Mouse (Mus musculus): ENCODE measurements around the gene Fam78a. TPM values are rescaled to one million over a fixed set of nuclear protein-coding genes. Genes with fewer than 3 reads are reported as not detected.
A peak's percentile ranks its signal among the peaks of the same experiment; 100 is the strongest.

Gene Fam78a
- total and polyA plus RNA-seq, 2 experiments from 2014 or later: 0.39 to 1.3 TPM

DNA sequence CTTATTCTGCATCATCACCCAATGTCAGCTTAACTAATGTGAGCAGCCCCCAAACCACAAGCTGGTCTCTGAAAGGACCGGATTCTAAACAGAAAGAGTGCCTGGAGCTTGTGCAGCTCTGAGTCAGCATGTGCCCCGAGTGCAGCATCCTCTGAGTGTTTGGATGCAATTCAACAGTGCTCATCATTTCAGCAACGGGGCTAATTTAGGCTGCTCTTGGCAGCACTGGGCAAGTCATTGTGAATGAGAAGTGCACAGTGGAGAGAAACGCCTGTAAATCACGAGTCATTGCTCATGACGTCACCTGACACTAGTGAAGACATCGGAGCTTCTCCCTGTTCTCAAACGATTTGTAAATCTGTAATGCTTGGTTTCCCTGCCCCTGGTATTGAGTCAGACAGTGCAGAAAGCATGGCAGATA, 46.0 kb downstream of the Fam78a start:
- H3K27ac ChIP-seq: no peak overlapping the region
- no peaks in the 10 kb centered on the region for H3K9me3 ChIP-seq (ENCODE audit: low read length)
- no peaks in the 10 kb centered on the region for H3K27me3 ChIP-seq (ENCODE audit: insufficient read depth, low read length)
- ATAC-seq (0 out of 2 replicates have a peak, but pooled peaks have one; percentile 38), DNase-seq (ENCODE audit: low spot score) (peak; percentile 61)
- H3K9ac ChIP-seq (replicated peaks; ENCODE audit: low read length): no peak overlapping the region
- no peaks in the 10 kb centered on the region for H3K4me1 ChIP-seq (ENCODE audit: insufficient read depth, low read length)
- peaks cover 54% of the 10 kb centered on the region for H3K36me3 ChIP-seq (ENCODE audit: insufficient read depth, low read length)
- H3K4me2 ChIP-seq (ENCODE audit: low read depth, low read length): no peak overlapping the region
- 68% methylated on average over 8 of the region's 8 CpGs for WGBS
- TF ChIP-seq CTCF (IDR thresholded peaks at IDR 0.05; ENCODE audit: low read depth): no peak
- no peak overlapping the region for H3K4me3 ChIP-seq (ENCODE audit: low read length)

DNA sequence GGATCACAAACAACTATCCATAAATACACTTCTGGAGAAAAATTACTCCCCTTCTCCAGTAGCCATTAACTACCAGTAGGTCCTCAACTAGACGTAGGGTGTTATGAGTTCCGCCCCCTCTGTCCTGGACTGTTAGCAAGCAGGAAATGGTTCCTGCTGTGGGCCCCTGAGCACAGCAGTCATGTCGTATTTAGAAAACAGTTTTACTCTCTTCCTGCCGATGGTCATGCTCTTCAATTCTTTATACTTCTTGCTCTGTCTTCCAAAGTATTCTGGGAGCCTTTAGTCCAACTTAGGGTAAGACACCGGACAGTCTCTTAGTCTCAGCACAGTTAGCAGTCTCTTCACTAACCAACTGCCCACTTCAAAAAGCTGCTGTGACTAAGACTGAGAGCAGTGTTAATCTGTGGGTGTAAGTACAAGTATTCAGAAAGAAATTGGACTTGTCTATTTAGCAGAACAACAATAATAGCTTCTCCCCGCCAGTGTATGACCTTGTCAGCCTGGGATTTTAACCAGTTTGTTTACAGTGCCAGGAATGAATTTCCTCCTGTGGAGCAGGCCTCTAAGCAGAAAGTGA, 47.3 kb downstream of the Fam78a start:
- WGBS: 76% methylated on average over 6 of the region's 6 CpGs
- H3K27ac ChIP-seq: no peak overlapping the region
- H3K36me3 ChIP-seq (ENCODE audit: insufficient read depth, low read length): peaks cover 60% of the 10 kb centered on the region
- H3K27me3 ChIP-seq (ENCODE audit: insufficient read depth, low read length): no peaks in the 10 kb centered on the region
- H3K4me1 ChIP-seq (ENCODE audit: insufficient read depth, low read length): no peaks in the 10 kb centered on the region
- TF ChIP-seq CTCF (IDR thresholded peaks at IDR 0.05; ENCODE audit: low read depth): no peak
- ATAC-seq (no peak), DNase-seq (ENCODE audit: low spot score) (no peak)
- no peaks in the 10 kb centered on the region for H3K9me3 ChIP-seq (ENCODE audit: low read length)
- no peak overlapping the region for H3K4me2 ChIP-seq (ENCODE audit: low read depth, low read length)
- H3K9ac ChIP-seq (replicated peaks; ENCODE audit: low read length): no peak overlapping the region
- H3K4me3 ChIP-seq (ENCODE audit: low read length): no peak overlapping the region

DNA sequence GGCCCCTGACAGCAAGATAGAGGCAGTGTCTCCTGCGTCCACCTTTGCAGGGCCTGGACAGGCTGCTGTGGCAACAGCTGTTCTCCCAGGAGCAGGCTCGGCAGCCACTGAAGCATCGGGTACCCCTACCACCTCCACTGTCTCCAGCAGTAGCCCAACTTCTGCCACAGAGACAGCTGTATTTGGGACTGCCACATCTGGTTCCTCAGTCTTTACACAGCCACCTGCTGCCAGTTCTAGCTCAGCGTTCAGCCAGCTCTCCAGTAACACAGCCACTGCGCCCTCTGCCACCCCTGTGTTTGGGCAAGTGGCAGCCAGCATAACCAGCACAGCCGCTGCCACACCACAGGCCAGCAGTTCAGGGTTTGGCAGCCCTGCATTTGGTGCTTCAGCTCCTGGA, 50.5 kb downstream of the Fam78a start:
- H3K36me3 ChIP-seq (ENCODE audit: insufficient read depth, low read length): peaks cover 66% of the 10 kb centered on the region
- WGBS: 82% methylated on average over 6 of the region's 6 CpGs

DNA sequence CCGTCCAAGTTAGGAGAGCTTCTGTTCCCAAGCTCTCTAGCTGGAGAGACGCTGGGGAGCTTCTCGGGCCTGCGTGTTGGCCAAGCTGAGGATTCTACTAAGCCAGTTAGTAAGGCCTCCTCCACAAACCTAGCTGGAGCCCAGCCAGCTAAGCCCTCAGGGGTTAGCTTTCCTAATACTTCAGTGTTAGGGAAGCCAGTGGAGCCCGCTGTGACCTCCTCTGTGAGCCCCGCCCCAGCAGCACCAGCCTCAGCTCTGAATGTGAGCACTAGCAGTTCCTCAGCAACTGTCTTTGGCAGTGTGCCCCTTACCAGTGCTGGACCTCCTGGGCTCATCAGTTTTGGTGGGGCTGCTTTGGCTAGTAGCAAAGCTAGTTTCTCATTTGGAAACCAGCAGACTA, 51.2 kb downstream of the Fam78a start:
- H3K27me3 ChIP-seq (ENCODE audit: insufficient read depth, low read length): no peaks in the 10 kb centered on the region
- H3K9me3 ChIP-seq (ENCODE audit: low read length): no peaks in the 10 kb centered on the region
- H3K27ac ChIP-seq: no peak overlapping the region
- peaks cover 62% of the 10 kb centered on the region for H3K36me3 ChIP-seq (ENCODE audit: insufficient read depth, low read length)
- no peaks in the 10 kb centered on the region for H3K4me1 ChIP-seq (ENCODE audit: insufficient read depth, low read length)
- 74% methylated on average over 6 of the region's 6 CpGs for WGBS
- H3K4me3 ChIP-seq (ENCODE audit: low read length): no peak overlapping the region
- no peak for TF ChIP-seq CTCF (IDR thresholded peaks at IDR 0.05; ENCODE audit: low read depth)
- H3K9ac ChIP-seq (replicated peaks; ENCODE audit: low read length): 0 out of 2 replicates have a peak overlapping the region, but pooled peaks have one; percentile 17
- ATAC-seq (no peak), DNase-seq (ENCODE audit: low spot score) (peak; percentile 46)
- H3K4me2 ChIP-seq (ENCODE audit: low read depth, low read length): no peak overlapping the region

More for the DNA sequence above, 50.5 kb downstream of the Fam78a start:
- no peaks in the 10 kb centered on the region for H3K9me3 ChIP-seq (ENCODE audit: low read length)
- no peak overlapping the region for H3K4me3 ChIP-seq (ENCODE audit: low read length)
- DNase-seq (ENCODE audit: low spot score): no peak
- H3K27ac ChIP-seq: no peak overlapping the region
- no peak overlapping the region for H3K4me2 ChIP-seq (ENCODE audit: low read depth, low read length)
- TF ChIP-seq CTCF (IDR thresholded peaks at IDR 0.05; ENCODE audit: low read depth): no peak
- no peaks in the 10 kb centered on the region for H3K4me1 ChIP-seq (ENCODE audit: insufficient read depth, low read length)
- no peaks in the 10 kb centered on the region for H3K27me3 ChIP-seq (ENCODE audit: insufficient read depth, low read length)
- no peak overlapping the region for H3K9ac ChIP-seq (replicated peaks; ENCODE audit: low read length)
- ATAC-seq: no peak

DNA sequence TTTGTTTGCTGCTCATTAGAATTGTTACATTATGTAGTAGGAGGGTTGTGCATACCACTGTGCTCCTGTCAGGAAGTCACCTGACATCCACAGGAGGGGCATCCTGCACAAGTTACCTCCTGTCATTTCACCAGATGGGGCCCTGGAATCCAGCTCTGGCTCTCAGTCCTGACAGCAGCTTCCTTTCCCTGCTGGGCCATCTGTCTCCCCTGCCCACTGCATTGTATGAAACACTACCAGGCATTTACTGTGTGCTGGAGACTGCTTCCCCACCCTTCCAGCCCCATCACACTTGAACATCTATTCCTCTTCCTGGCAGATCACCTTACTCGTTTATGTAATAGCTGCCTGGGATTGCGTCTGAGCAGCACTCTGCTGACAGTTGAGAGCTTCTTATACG, 55.0 kb downstream of the Fam78a start:
- no peak overlapping the region for H3K9ac ChIP-seq (replicated peaks; ENCODE audit: low read length)
- H3K9me3 ChIP-seq (ENCODE audit: low read length): no peaks in the 10 kb centered on the region
- no peaks in the 10 kb centered on the region for H3K4me1 ChIP-seq (ENCODE audit: insufficient read depth, low read length)
- WGBS: 58% methylated on average over 3 of the region's 3 CpGs
- no peak overlapping the region; the same call in 1 of the 2 replicates for H3K27ac ChIP-seq
- DNase-seq (ENCODE audit: low spot score) (peak; percentile 61), ATAC-seq (0 out of 2 replicates have a peak, but pooled peaks have one; percentile 24)
- no peak overlapping the region for H3K4me3 ChIP-seq (ENCODE audit: low read length)
- no peak for TF ChIP-seq CTCF (IDR thresholded peaks at IDR 0.05; ENCODE audit: low read depth)
- no peak overlapping the region for H3K4me2 ChIP-seq (ENCODE audit: low read depth, low read length)
- peaks cover 65% of the 10 kb centered on the region for H3K36me3 ChIP-seq (ENCODE audit: insufficient read depth, low read length)
- no peaks in the 10 kb centered on the region for H3K27me3 ChIP-seq (ENCODE audit: insufficient read depth, low read length)

DNA sequence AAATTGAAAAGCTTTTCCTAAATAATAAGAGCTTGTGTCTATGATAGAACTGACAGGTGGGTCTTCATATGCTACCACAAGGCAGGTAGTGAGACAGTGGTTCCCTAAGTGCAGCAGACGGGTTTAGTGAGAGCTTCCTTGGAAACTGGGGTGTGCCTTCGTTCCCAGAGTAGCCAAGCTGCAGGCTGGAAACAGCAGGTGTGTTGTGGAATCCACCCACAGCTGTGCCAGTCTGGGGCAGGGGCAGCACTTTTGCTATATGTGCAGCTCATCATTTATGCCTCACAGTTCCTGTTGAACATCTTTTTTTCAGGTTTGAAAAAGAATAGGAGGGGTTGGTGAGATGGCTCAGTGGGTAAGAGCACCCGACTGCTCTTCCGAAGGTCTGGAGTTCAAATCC, 60.3 kb downstream of the Fam78a start:
- Histone ChIP-seq H3K27me3 (ENCODE audit: insufficient read depth, low read length) (no peaks in the 10 kb centered on the region), H3K9ac (replicated peaks; ENCODE audit: low read length) (no peak overlapping the region), H3K36me3 (ENCODE audit: insufficient read depth, low read length) (peaks cover 63% of the 10 kb centered on the region), H3K27ac (no peak overlapping the region), H3K4me3 (ENCODE audit: low read length) (no peak overlapping the region), H3K4me2 (ENCODE audit: low read depth, low read length) (no peak overlapping the region), H3K4me1 (ENCODE audit: insufficient read depth, low read length) (no peaks in the 10 kb centered on the region), H3K9me3 (ENCODE audit: low read length) (no peaks in the 10 kb centered on the region)
- ATAC-seq (no peak), DNase-seq (ENCODE audit: low spot score) (no peak)
- no peak for TF ChIP-seq CTCF (IDR thresholded peaks at IDR 0.05; ENCODE audit: low read depth)
- 89% methylated on average over 4 of the region's 4 CpGs for WGBS

DNA sequence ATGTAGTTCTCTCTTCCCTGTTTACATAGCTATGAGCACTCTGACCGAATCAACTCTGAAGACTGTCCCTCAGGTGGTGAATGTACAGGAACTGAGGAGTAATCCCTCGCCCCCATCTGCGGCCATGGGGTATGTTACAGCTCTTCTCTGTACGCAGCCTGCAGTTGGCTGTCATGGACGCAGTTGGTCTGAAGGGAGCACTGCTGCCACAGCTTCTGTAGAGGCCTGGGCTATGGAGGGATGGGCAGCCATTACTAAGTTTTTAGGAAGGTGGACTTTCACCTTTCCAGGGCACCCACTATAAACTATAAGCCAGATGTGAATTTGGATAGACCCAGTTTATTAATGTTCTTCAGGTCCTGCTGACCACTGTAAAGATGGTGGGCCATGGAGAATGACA, 64.4 kb downstream of the Fam78a start:
- no peak for DNase-seq (ENCODE audit: low spot score)
- 92% methylated on average over 5 of the region's 5 CpGs for WGBS
- TF ChIP-seq CTCF (IDR thresholded peaks at IDR 0.05; ENCODE audit: low read depth): no peak
- no peaks in the 10 kb centered on the region for H3K9me3 ChIP-seq (ENCODE audit: low read length)
- no peak overlapping the region for H3K4me3 ChIP-seq (ENCODE audit: low read length)
- H3K4me2 ChIP-seq (ENCODE audit: low read depth, low read length): no peak overlapping the region
- H3K36me3 ChIP-seq (ENCODE audit: insufficient read depth, low read length): peaks cover 67% of the 10 kb centered on the region
- no peak for ATAC-seq
- no peak overlapping the region for H3K27ac ChIP-seq
- no peaks in the 10 kb centered on the region for H3K27me3 ChIP-seq (ENCODE audit: insufficient read depth, low read length)
- H3K9ac ChIP-seq (replicated peaks; ENCODE audit: low read length): no peak overlapping the region
- H3K4me1 ChIP-seq (ENCODE audit: insufficient read depth, low read length): no peaks in the 10 kb centered on the region
